Mouse (Mus musculus) layer of hippocampus, adult 9-11 months (tissue): ENCODE results near the gene Gm10382.
A peak's percentile ranks its signal among the peaks of the same experiment; 100 is the strongest.
"Not testable (repeated sequence)": the region's sequence is repeated elsewhere in the genome, so short reads cannot be mapped to it uniquely, and the experiment has no call there.

ENCODE experiments used
- DNase-seq: peaks from one replicate; pipeline ENCODE4 v3.0.0; 2022

Gm10382 gene

DNA sequence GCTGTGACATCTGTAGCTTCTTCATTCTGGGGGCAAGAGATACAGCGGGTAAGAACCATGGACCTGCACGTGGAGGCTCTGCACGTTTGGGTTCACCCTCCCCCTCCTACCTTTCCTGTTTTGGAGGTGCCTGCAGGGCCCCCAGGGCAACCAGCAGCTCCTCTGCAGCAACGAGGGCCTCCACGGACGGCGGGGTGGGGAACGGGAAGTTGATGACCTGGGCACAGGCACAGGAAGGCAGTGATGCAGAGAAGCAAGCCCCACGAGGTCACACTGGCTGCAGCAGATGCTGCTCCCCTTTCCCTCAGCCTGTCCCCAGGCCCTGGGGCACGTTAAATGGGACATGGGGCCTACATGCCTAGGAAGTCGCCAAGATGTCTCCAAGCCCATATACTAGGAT, 30.0 kb downstream of the Gm10382 start:
- DNase-seq: no peak

DNA sequence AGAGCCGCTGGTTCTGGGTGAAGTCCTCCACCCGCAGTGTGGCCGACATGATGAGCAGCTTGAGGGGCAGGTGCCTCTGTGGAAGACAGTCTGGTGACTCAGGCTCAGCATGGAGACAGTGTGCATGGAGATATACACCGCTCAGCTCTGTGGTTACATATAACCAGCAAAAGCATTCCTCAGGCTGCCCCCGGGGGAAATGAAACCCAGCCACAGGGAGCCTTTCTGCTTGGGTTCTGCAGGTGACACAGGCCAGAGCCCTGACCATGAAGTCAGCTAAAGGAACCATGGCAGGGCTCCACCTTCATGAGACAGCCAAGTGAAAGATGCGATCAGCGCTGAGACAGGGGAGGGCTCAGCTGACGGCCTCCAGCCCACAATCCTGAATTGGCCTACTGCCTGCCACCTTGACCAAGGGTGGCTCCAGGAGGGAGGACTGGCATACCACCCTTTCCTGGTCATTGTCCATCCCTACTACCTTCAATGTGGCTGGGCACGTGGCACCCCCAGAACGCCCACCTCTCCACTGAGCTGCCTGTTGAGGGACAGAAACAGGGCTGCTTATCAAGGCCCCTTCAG, 36.7 kb downstream of the Gm10382 start:
- no peak for DNase-seq

GRCm38 (mm10) chr5:125426343-125426742, 37.2 kb downstream of the Gm10382 start:
- no peak for DNase-seq

DNA sequence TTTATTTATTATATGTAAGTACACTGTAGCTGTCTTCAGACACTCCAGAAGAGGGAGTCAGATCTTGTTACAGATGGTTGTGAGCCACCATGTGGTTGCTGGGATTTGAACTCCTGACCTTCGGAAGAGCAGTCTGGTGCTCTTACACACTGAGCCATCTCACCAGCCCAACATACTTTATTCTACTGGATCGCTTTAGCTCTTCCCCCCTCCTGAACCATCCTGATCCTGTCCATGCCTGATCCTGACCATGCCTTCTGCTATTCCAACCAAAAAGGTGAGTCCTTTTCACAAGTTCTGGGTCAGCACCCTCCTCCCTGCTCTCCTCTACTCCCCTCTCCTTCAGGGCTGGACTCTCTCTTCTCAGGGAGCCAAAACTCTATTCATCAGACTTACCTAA, 43.2 kb downstream of the Gm10382 start:
- DNase-seq: not testable (repeated sequence)

DNA sequence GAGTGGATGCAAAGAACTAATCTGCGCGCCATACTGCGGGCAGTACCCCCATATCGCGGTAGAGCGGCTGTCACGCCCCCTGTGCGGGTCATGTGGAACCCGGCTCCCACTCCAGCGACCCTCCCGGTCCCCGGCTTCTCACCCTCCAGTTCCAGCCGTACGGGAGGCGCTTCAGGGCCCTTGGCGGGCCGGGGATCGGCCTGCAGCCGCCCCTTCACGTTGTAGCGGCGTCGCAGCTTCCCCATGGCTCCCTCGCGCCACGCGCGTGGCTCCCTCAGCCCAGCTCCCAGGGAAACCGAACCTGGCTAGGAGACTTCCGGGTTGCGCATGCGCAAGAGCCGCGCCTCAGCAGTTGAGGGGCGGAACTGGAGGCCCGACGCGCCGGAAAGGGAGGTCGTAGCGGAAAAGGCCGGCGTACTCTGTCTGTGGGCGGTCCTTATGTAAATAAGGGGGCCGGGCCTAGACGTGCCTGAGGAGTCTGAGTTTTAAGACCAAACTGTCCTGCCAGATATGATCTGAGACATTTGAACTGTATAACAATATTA, 44.7 kb downstream of the Gm10382 start, which contains the start of gene Dhx37:
Gene Dhx37 (minus strand): TSS at position 329 of the 545 bp plus-strand sequence.
- DNase-seq: peak; percentile 95

DNA sequence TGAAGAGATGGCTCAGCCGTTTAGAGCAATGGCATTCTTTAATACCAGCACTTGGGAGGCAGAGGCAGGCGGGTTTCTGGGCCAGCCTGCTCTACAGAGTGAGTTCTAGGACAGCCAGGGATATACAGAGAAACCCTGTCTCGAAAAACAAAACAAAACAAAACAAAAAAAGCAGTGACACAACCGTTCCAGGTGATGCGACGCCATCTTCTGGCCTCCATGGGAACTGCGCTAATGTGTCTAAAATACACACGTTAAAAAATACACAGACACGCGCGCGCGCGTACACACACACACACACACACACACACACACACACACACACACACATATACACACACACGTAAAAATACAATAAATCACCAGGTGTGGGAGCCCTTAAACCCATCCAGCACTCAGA, 45.2 kb downstream of the Gm10382 start:
- not testable (repeated sequence) for DNase-seq
